Mouse (Mus musculus) brown adipose tissue, adult 24 weeks (tissue): Measurements from ENCODE around the gene Hsd17b13. TPM values are rescaled to one million over a fixed set of nuclear protein-coding genes. Genes with fewer than 3 reads are reported as not detected.

Experiments
- H3K27ac ChIP-seq: fragments of 200-500 bp; replicated peaks from 2 replicates; pipeline ENCODE4 v1.5.1; 2012; ENCODE audit warnings: low read depth, mild to moderate bottlenecking, low read length
- H3K4me1 ChIP-seq: fragments of 200-500 bp; 2 replicates; pipeline ENCODE4 v1.6.1; 2012; ENCODE audit warnings: low read length, mixed read lengths; ENCODE audit not compliant: control insufficient read depth, insufficient read depth, insufficient read length
- H3K4me3 ChIP-seq: fragments of 200-500 bp; 2 replicates; pipeline ENCODE4 v1.5.1; 2012; ENCODE audit warnings: low read depth, mild to moderate bottlenecking, low read length, moderate library complexity; ENCODE audit not compliant: insufficient read depth
- polyA plus RNA-seq: library from polyadenylated mRNA; stranded (reverse); fragments of >200 nt; gene quantifications from 2 replicates; pipeline ENCODE4 v1.2.4, GENCODE M21; 2012; ENCODE audit not compliant: missing spikeins, insufficient read depth, insufficient read length

Hsd17b13 gene
- polyA plus RNA-seq, 1 experiment: 0.91 TPM

GRCm38 (mm10) chr5:103922436-103922835, 54.8 kb downstream of the Hsd17b13 start:
- no peak overlapping the region for H3K27ac ChIP-seq
- no peaks in the 10 kb centered on the region; the same call in 1 of the 2 replicates for H3K4me1 ChIP-seq
- no peak overlapping the region for H3K4me3 ChIP-seq

GRCm38 (mm10) chr5:103919497-103919896, 57.7 kb downstream of the Hsd17b13 start:
- Histone ChIP-seq H3K27ac (no peak overlapping the region), H3K4me1 (no peaks in the 10 kb centered on the region; the same call in 1 of the 2 replicates), H3K4me3 (no peak overlapping the region)

GRCm38 (mm10) chr5:103918233-103918632, 59.0 kb downstream of the Hsd17b13 start:
- H3K27ac ChIP-seq: no peak overlapping the region

GRCm38 (mm10) chr5:103917357-103917895, 59.8 kb downstream of the Hsd17b13 start:
- Histone ChIP-seq H3K4me3 (no peak overlapping the region), H3K27ac (no peak overlapping the region), H3K4me1 (no peaks in the 10 kb centered on the region; the same call in 1 of the 2 replicates)

More at GRCm38 (mm10) chr5:103918233-103918632, 59.0 kb downstream of the Hsd17b13 start:
- H3K4me3 ChIP-seq: no peak overlapping the region
- H3K4me1 ChIP-seq: no peaks in the 10 kb centered on the region; the same call in 1 of the 2 replicates

- Histone ChIP-seq H3K4me3 (no peak overlapping the region), H3K27ac (no peak overlapping the region), H3K4me1 (no peaks in the 10 kb centered on the region)
Measured at GRCm38 (mm10) chr5:103916595-103917356, 60.4 kb downstream of the Hsd17b13 start.

- Histone ChIP-seq H3K27ac (no peak overlapping the region), H3K4me1 (no peaks in the 10 kb centered on the region), H3K4me3 (no peak overlapping the region)
Measured at GRCm38 (mm10) chr5:103914335-103915226, 62.6 kb downstream of the Hsd17b13 start.

GRCm38 (mm10) chr5:103913150-103913549, 64.1 kb downstream of the Hsd17b13 start:
- Histone ChIP-seq H3K4me3 (no peak overlapping the region), H3K27ac (no peak overlapping the region), H3K4me1 (no peaks in the 10 kb centered on the region)

- H3K4me3 ChIP-seq: no peak overlapping the region
- H3K4me1 ChIP-seq: no peaks in the 10 kb centered on the region
- H3K27ac ChIP-seq: no peak overlapping the region
Measured at GRCm38 (mm10) chr5:103911555-103911954, 65.7 kb downstream of the Hsd17b13 start.

- Histone ChIP-seq H3K4me1 (no peaks in the 10 kb centered on the region), H3K4me3 (peak within 1 kb of the TSS; percentile 99), H3K27ac (0 out of 2 replicates have a peak within 1 kb of the TSS, but pooled peaks have one; percentile 33)
Measured at GRCm38 (mm10) chr5:103910748-103911409, 66.3 kb downstream of the Hsd17b13 start, which contains the start of gene Klhl8. TSS of gene Klhl8 (minus strand) at chr5:103911259.

- Histone ChIP-seq H3K27ac (no peak overlapping the region), H3K4me3 (peak overlapping the region; percentile 99)
Measured at GRCm38 (mm10) chr5:103910156-103910555, 67.1 kb downstream of the Hsd17b13 start.

GRCm38 (mm10) chr5:103909466-103909865, 67.7 kb downstream of the Hsd17b13 start:
- Histone ChIP-seq H3K27ac (no peak overlapping the region), H3K4me1 (no peaks in the 10 kb centered on the region), H3K4me3 (no peak overlapping the region)

More at GRCm38 (mm10) chr5:103910156-103910555, 67.1 kb downstream of the Hsd17b13 start:
- no peaks in the 10 kb centered on the region for H3K4me1 ChIP-seq

- H3K4me1 ChIP-seq: no peaks in the 10 kb centered on the region
- H3K27ac ChIP-seq: no peak overlapping the region
- no peak overlapping the region for H3K4me3 ChIP-seq
Measured at GRCm38 (mm10) chr5:103908851-103909250, 68.4 kb downstream of the Hsd17b13 start.

- Histone ChIP-seq H3K4me3 (no peak overlapping the region), H3K4me1 (no peaks in the 10 kb centered on the region), H3K27ac (no peak overlapping the region)
Measured at GRCm38 (mm10) chr5:103907844-103908243, 69.4 kb downstream of the Hsd17b13 start.

GRCm38 (mm10) chr5:103906173-103906572, 71.0 kb downstream of the Hsd17b13 start:
- Histone ChIP-seq H3K27ac (no peak overlapping the region), H3K4me1 (no peaks in the 10 kb centered on the region), H3K4me3 (no peak overlapping the region)
